Mouse (Mus musculus): ENCODE data around the gene Unc79. TPM values are rescaled to one million over a fixed set of nuclear protein-coding genes. Genes with fewer than 3 reads are reported as not detected.

Gene Unc79
- polyA plus RNA-seq, 1 experiment from 2014 or later: 8.8 TPM

DNA sequence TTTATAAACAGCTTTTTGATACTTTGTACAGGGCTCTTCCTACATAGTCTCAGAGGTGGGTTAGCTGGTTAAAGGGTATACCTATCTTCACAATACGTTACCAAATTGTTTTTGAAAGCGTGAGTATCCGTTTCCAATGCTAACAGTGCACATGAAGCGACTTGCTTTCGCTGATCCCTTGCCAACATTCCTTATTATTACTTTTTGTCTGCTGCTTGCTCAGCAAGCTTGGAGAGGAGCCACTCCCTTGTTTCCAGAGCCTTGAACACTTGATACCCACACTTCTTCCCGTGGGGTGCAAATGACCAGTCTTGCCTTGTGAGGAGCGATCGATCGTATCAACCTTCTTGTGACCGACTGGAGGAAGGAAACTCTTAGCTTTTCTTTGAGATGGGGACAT, 112.1 kb downstream of the Unc79 start:
- Histone ChIP-seq H3K9ac (replicated peaks; ENCODE audit: low read depth, low read length) (no peak overlapping the region), H3K27me3 (replicated peaks; ENCODE audit: control insufficient read depth, insufficient read depth, low read length) (no peaks in the 10 kb centered on the region), H3K4me1 (replicated peaks; ENCODE audit: control insufficient read depth, insufficient read depth, low read length) (no peaks in the 10 kb centered on the region), H3K9me3 (ENCODE audit: control insufficient read depth, low read length) (no peaks in the 10 kb centered on the region), H3K36me3 (ENCODE audit: control insufficient read depth, insufficient read depth) (peaks cover 8% of the 10 kb centered on the region; the same call in 1 of the 2 replicates), H3K4me2 (ENCODE audit: low read length) (no peak overlapping the region), H3K4me3 (replicated peaks; ENCODE audit: low read length) (no peak overlapping the region), H3K27ac (ENCODE audit: low read length) (no peak overlapping the region)
- WGBS: 92% methylated on average over 10 of the region's 10 CpGs
- ATAC-seq: no peak

- WGBS: 59% methylated on average over 4 of the region's 4 CpGs
- ATAC-seq: no peak
These were observed 113.5 kb downstream of the Unc79 start for GRCm38 (mm10) chr12:103062133-103062532.

GRCm38 (mm10) chr12:103064944-103065343, 116.3 kb downstream of the Unc79 start:
- ATAC-seq: peak; percentile 74
- H3K9ac ChIP-seq (replicated peaks; ENCODE audit: low read depth, low read length): no peak overlapping the region
- H3K4me2 ChIP-seq (ENCODE audit: low read length): no peak overlapping the region
- no peak overlapping the region for H3K27ac ChIP-seq (ENCODE audit: low read length)
- H3K4me3 ChIP-seq (replicated peaks; ENCODE audit: low read length): no peak overlapping the region
- no peaks in the 10 kb centered on the region for H3K27me3 ChIP-seq (replicated peaks; ENCODE audit: control insufficient read depth, insufficient read depth, low read length)
- WGBS: 14% methylated on average over 3 of the region's 3 CpGs
- no peaks in the 10 kb centered on the region; the same call in 1 of the 2 replicates for H3K9me3 ChIP-seq (ENCODE audit: control insufficient read depth, low read length)
- no peaks in the 10 kb centered on the region for H3K4me1 ChIP-seq (replicated peaks; ENCODE audit: control insufficient read depth, insufficient read depth, low read length)
- H3K36me3 ChIP-seq (ENCODE audit: control insufficient read depth, insufficient read depth): peaks cover 15% of the 10 kb centered on the region; the same call in 1 of the 2 replicates

More at GRCm38 (mm10) chr12:103062133-103062532, 113.5 kb downstream of the Unc79 start:
- no peaks in the 10 kb centered on the region for H3K9me3 ChIP-seq (ENCODE audit: control insufficient read depth, low read length)
- H3K36me3 ChIP-seq (ENCODE audit: control insufficient read depth, insufficient read depth): peaks cover 8% of the 10 kb centered on the region; the same call in 1 of the 2 replicates
- no peak overlapping the region for H3K4me3 ChIP-seq (replicated peaks; ENCODE audit: low read length)
- no peaks in the 10 kb centered on the region for H3K27me3 ChIP-seq (replicated peaks; ENCODE audit: control insufficient read depth, insufficient read depth, low read length)
- no peak overlapping the region for H3K27ac ChIP-seq (ENCODE audit: low read length)
- H3K9ac ChIP-seq (replicated peaks; ENCODE audit: low read depth, low read length): no peak overlapping the region
- H3K4me2 ChIP-seq (ENCODE audit: low read length): no peak overlapping the region
- no peaks in the 10 kb centered on the region for H3K4me1 ChIP-seq (replicated peaks; ENCODE audit: control insufficient read depth, insufficient read depth, low read length)

GRCm38 (mm10) chr12:103068161-103068560, 119.5 kb downstream of the Unc79 start:
- H3K27ac ChIP-seq (ENCODE audit: low read length): no peak overlapping the region
- ATAC-seq: no peak
- no peaks in the 10 kb centered on the region for H3K27me3 ChIP-seq (replicated peaks; ENCODE audit: control insufficient read depth, insufficient read depth, low read length)
- no peak overlapping the region for H3K4me3 ChIP-seq (replicated peaks; ENCODE audit: low read length)
- H3K9ac ChIP-seq (replicated peaks; ENCODE audit: low read depth, low read length): no peak overlapping the region
- WGBS: 91% methylated on average over 5 of the region's 5 CpGs
- no peaks in the 10 kb centered on the region for H3K4me1 ChIP-seq (replicated peaks; ENCODE audit: control insufficient read depth, insufficient read depth, low read length)
- H3K9me3 ChIP-seq (ENCODE audit: control insufficient read depth, low read length): no peaks in the 10 kb centered on the region; the same call in 1 of the 2 replicates
- no peak overlapping the region for H3K4me2 ChIP-seq (ENCODE audit: low read length)
- peaks cover 20% of the 10 kb centered on the region; the same call in 1 of the 2 replicates for H3K36me3 ChIP-seq (ENCODE audit: control insufficient read depth, insufficient read depth)

GRCm38 (mm10) chr12:103069565-103069964, 120.9 kb downstream of the Unc79 start:
- H3K4me1 ChIP-seq (replicated peaks; ENCODE audit: control insufficient read depth, insufficient read depth, low read length): no peaks in the 10 kb centered on the region
- no peaks in the 10 kb centered on the region; the same call in 1 of the 2 replicates for H3K9me3 ChIP-seq (ENCODE audit: control insufficient read depth, low read length)
- H3K9ac ChIP-seq (replicated peaks; ENCODE audit: low read depth, low read length): no peak overlapping the region
- 73% methylated on average over 12 of the region's 12 CpGs for WGBS
- H3K27ac ChIP-seq (ENCODE audit: low read length): no peak overlapping the region
- peaks cover 14% of the 10 kb centered on the region for H3K36me3 ChIP-seq (ENCODE audit: control insufficient read depth, insufficient read depth)
- no peak overlapping the region for H3K4me3 ChIP-seq (replicated peaks; ENCODE audit: low read length)
- ATAC-seq: no peak
- no peak overlapping the region for H3K4me2 ChIP-seq (ENCODE audit: low read length)
- no peaks in the 10 kb centered on the region for H3K27me3 ChIP-seq (replicated peaks; ENCODE audit: control insufficient read depth, insufficient read depth, low read length)

GRCm38 (mm10) chr12:103073953-103074352, 125.3 kb downstream of the Unc79 start:
- Histone ChIP-seq H3K4me3 (replicated peaks; ENCODE audit: low read length) (no peak overlapping the region), H3K27me3 (replicated peaks; ENCODE audit: control insufficient read depth, insufficient read depth, low read length) (no peaks in the 10 kb centered on the region), H3K9me3 (ENCODE audit: control insufficient read depth, low read length) (no peaks in the 10 kb centered on the region), H3K4me2 (ENCODE audit: low read length) (no peak overlapping the region), H3K9ac (replicated peaks; ENCODE audit: low read depth, low read length) (no peak overlapping the region), H3K4me1 (replicated peaks; ENCODE audit: control insufficient read depth, insufficient read depth, low read length) (no peaks in the 10 kb centered on the region), H3K36me3 (ENCODE audit: control insufficient read depth, insufficient read depth) (peaks cover 9% of the 10 kb centered on the region), H3K27ac (ENCODE audit: low read length) (no peak overlapping the region)
- ATAC-seq: no peak
- WGBS: 93% methylated on average over 4 of the region's 4 CpGs

- Histone ChIP-seq H3K27me3 (replicated peaks; ENCODE audit: control insufficient read depth, insufficient read depth, low read length) (no peaks in the 10 kb centered on the region), H3K9me3 (ENCODE audit: control insufficient read depth, low read length) (no peaks in the 10 kb centered on the region), H3K4me3 (replicated peaks; ENCODE audit: low read length) (no peak overlapping the region), H3K27ac (ENCODE audit: low read length) (no peak overlapping the region), H3K9ac (replicated peaks; ENCODE audit: low read depth, low read length) (no peak overlapping the region), H3K4me1 (replicated peaks; ENCODE audit: control insufficient read depth, insufficient read depth, low read length) (no peaks in the 10 kb centered on the region), H3K36me3 (ENCODE audit: control insufficient read depth, insufficient read depth) (peaks cover 4% of the 10 kb centered on the region), H3K4me2 (ENCODE audit: low read length) (no peak overlapping the region)
- ATAC-seq: no peak
- 54% methylated on average over 7 of the region's 7 CpGs for WGBS
These were observed 130.1 kb downstream of the Unc79 start for GRCm38 (mm10) chr12:103078751-103079150.

GRCm38 (mm10) chr12:103080055-103080454, 131.4 kb downstream of the Unc79 start:
- peaks cover 7% of the 10 kb centered on the region; the same call in 1 of the 2 replicates for H3K36me3 ChIP-seq (ENCODE audit: control insufficient read depth, insufficient read depth)
- WGBS: 66% methylated on average over 3 of the region's 3 CpGs
- peak; percentile 50 for ATAC-seq

GRCm38 (mm10) chr12:103091831-103092230, 143.2 kb downstream of the Unc79 start:
- no peak overlapping the region for H3K4me2 ChIP-seq (ENCODE audit: low read length)
- H3K27ac ChIP-seq (ENCODE audit: low read length): no peak overlapping the region
- no peaks in the 10 kb centered on the region for H3K9me3 ChIP-seq (ENCODE audit: control insufficient read depth, low read length)
- no peak overlapping the region for H3K4me3 ChIP-seq (replicated peaks; ENCODE audit: low read length)
- ATAC-seq: no peak
- H3K4me1 ChIP-seq (replicated peaks; ENCODE audit: control insufficient read depth, insufficient read depth, low read length): no peaks in the 10 kb centered on the region
- no peak overlapping the region for H3K9ac ChIP-seq (replicated peaks; ENCODE audit: low read depth, low read length)
- no peaks in the 10 kb centered on the region for H3K27me3 ChIP-seq (replicated peaks; ENCODE audit: control insufficient read depth, insufficient read depth, low read length)
- 0 out of 2 replicates have a peak, but pooled peaks cover 2% of the 10 kb centered on the region for H3K36me3 ChIP-seq (ENCODE audit: control insufficient read depth, insufficient read depth)
- WGBS: 90% methylated on average over 6 of the region's 6 CpGs

More at GRCm38 (mm10) chr12:103080055-103080454, 131.4 kb downstream of the Unc79 start:
- Histone ChIP-seq H3K4me2 (ENCODE audit: low read length) (no peak overlapping the region), H3K27me3 (replicated peaks; ENCODE audit: control insufficient read depth, insufficient read depth, low read length) (no peaks in the 10 kb centered on the region), H3K4me1 (replicated peaks; ENCODE audit: control insufficient read depth, insufficient read depth, low read length) (no peaks in the 10 kb centered on the region), H3K4me3 (replicated peaks; ENCODE audit: low read length) (no peak overlapping the region), H3K27ac (ENCODE audit: low read length) (no peak overlapping the region), H3K9me3 (ENCODE audit: control insufficient read depth, low read length) (no peaks in the 10 kb centered on the region), H3K9ac (replicated peaks; ENCODE audit: low read depth, low read length) (no peak overlapping the region)

DNA sequence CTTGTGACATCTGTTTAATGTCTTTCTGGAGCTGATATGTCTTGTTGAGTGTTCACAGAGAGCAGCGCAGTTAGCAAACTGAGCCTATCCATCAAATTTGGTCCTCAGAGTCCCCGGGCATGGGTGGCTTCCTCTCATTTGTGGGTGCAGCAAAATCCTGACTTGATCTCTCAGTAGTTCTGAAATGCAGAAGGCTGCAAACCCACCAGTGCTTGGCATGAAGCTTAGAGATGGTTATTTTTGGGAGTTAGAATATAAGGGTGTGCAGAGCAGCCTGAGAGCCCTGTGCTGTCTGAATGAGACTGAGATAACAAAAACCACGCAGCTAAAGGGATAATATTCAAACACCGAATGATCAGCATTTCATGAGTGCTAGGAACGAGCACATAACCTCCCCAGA, 146.5 kb downstream of the Unc79 start:
- no peak for ATAC-seq
- Histone ChIP-seq H3K9me3 (ENCODE audit: control insufficient read depth, low read length) (no peaks in the 10 kb centered on the region), H3K27me3 (replicated peaks; ENCODE audit: control insufficient read depth, insufficient read depth, low read length) (no peaks in the 10 kb centered on the region), H3K9ac (replicated peaks; ENCODE audit: low read depth, low read length) (no peak overlapping the region), H3K27ac (ENCODE audit: low read length) (no peak overlapping the region), H3K36me3 (ENCODE audit: control insufficient read depth, insufficient read depth) (0 out of 2 replicates have a peak, but pooled peaks cover 4% of the 10 kb centered on the region), H3K4me2 (ENCODE audit: low read length) (no peak overlapping the region), H3K4me3 (replicated peaks; ENCODE audit: low read length) (no peak overlapping the region), H3K4me1 (replicated peaks; ENCODE audit: control insufficient read depth, insufficient read depth, low read length) (no peaks in the 10 kb centered on the region)
- WGBS: 85% methylated on average over 5 of the region's 5 CpGs
